Mouse (Mus musculus) CH12.LX (cell line): Measurements from ENCODE around the gene Muc20. TPM values are rescaled to one million over a fixed set of nuclear protein-coding genes. Genes with fewer than 3 reads are reported as not detected.

Experiments used
- DNase-seq: peaks from one replicate; pipeline ENCODE4 v3.0.0-alpha.2; 2013; ENCODE audit errors: extremely low read depth
- H3K27ac ChIP-seq: 2 replicates; pipeline ENCODE4 v1.5.1; 2012; ENCODE audit warnings: low read depth, mild to moderate bottlenecking, control low read depth, moderate library complexity; ENCODE audit not compliant: insufficient read depth
- H3K27me3 ChIP-seq: replicated peaks from 2 replicates; pipeline ENCODE3; 2012; ENCODE audit warnings: inconsistent platforms
- H3K36me3 ChIP-seq, 2 experiments: replicated peaks in 1 of 2; 2 replicates each; pipeline versions ENCODE3 to v1.6.1; 2012; ENCODE audit warnings: inconsistent platforms in 1 of 2, low read length in 1 of 2, mild to moderate bottlenecking in 1 of 2, mixed read lengths in 1 of 2, moderate library complexity in 1 of 2; ENCODE audit not compliant: control insufficient read depth in 1 of 2, insufficient read depth in 1 of 2
- H3K4me1 ChIP-seq, 2 experiments: 2 replicates each; pipeline ENCODE4 v1.6.1; 2012; ENCODE audit warnings: inconsistent platforms in 1 of 2, moderate library complexity in 1 of 2; ENCODE audit not compliant: insufficient read depth in 2 of 2, control insufficient read depth in 1 of 2
- H3K4me2 ChIP-seq: 2 replicates; pipeline ENCODE4 v1.6.1; 2012; ENCODE audit warnings: low read depth, mild to moderate bottlenecking, control low read depth; ENCODE audit not compliant: poor library complexity, insufficient read depth, severe bottlenecking
- H3K4me3 ChIP-seq, 3 experiments: fragments of 150-350 bp in 1 of 3; sonication (generic) in 1 of 3; replicated peaks in 1 of 3; 2 replicates each; pipeline versions ENCODE3 to v1.5.1; 2011 to 2012; ENCODE audit warnings: low read depth in 2 of 3, low read length in 2 of 3, mild to moderate bottlenecking in 2 of 3, moderate library complexity in 2 of 3, control low read depth in 1 of 3, improper control_type of control experiment in 1 of 3, inconsistent platforms in 1 of 3, mixed read lengths in 1 of 3; ENCODE audit not compliant: poor library complexity in 1 of 3
- H3K79me2 ChIP-seq: replicated peaks from 2 replicates; pipeline ENCODE4 v1.6.1; 2012; ENCODE audit warnings: mild to moderate bottlenecking, moderate library complexity; ENCODE audit not compliant: control insufficient read depth, poor library complexity, insufficient read depth, severe bottlenecking; ENCODE audit errors: extremely low read depth
- H3K9ac ChIP-seq: 2 replicates; pipeline ENCODE4 v1.6.1; 2012; ENCODE audit warnings: low read depth, mild to moderate bottlenecking, control low read depth, moderate library complexity; ENCODE audit not compliant: insufficient read depth
- H3K9me3 ChIP-seq: replicated peaks from 2 replicates; pipeline ENCODE3; 2012; ENCODE audit warnings: low read length, inconsistent platforms, mixed read lengths
- BHLHE40 ChIP-seq: IDR thresholded peaks from 2 replicates; pipeline ENCODE4 v1.6.1; 2011; ENCODE audit warnings: mild to moderate bottlenecking, low read depth, low read length, improper control_type of control experiment
- CHD1 ChIP-seq: IDR thresholded peaks from 2 replicates; pipeline ENCODE4 v1.6.1; 2012; ENCODE audit warnings: low read depth, low read length, improper control_type of control experiment, inconsistent platforms
- CHD2 ChIP-seq: IDR thresholded peaks from 2 replicates; pipeline ENCODE4 v1.6.1; 2011; ENCODE audit warnings: low read length, improper control_type of control experiment
- CTCF ChIP-seq, 2 experiments: IDR thresholded peaks in 1 of 2; conservative IDR thresholded peaks in 1 of 2; 2 replicates each; pipeline ENCODE4 v1.5.1; 2011 to 2012; ENCODE audit warnings: low read depth in 2 of 2, low read length in 2 of 2, improper control_type of control experiment in 1 of 2, inconsistent platforms in 1 of 2, mild to moderate bottlenecking in 1 of 2, moderate library complexity in 1 of 2
- E2F4 ChIP-seq: IDR thresholded peaks from 2 replicates; pipeline ENCODE4 v1.6.1; 2011; ENCODE audit warnings: low read depth, low read length, improper control_type of control experiment; ENCODE audit not compliant: insufficient replicate concordance
- ELF1 ChIP-seq: IDR thresholded peaks from 2 replicates; pipeline ENCODE4 v1.6.1; 2014; ENCODE audit warnings: low read depth, mild to moderate bottlenecking, inconsistent platforms, low read length, improper control_type of control experiment
- EP300 ChIP-seq: IDR thresholded peaks from 2 replicates; pipeline ENCODE4 v1.6.1; 2011; ENCODE audit warnings: low read length, improper control_type of control experiment
- ETS1 ChIP-seq: conservative IDR thresholded peaks from 2 replicates; pipeline ENCODE4 v1.6.1; 2012; ENCODE audit warnings: low read depth, mild to moderate bottlenecking, inconsistent platforms, low read length, improper control_type of control experiment, moderate library complexity
- GABPA ChIP-seq: IDR thresholded peaks from 2 replicates; pipeline ENCODE4 v1.6.1; 2012; ENCODE audit warnings: low read depth, low read length, improper control_type of control experiment, inconsistent platforms; ENCODE audit not compliant: insufficient replicate concordance
- HCFC1 ChIP-seq: IDR thresholded peaks from 2 replicates; pipeline ENCODE4 v1.6.1; 2012; ENCODE audit warnings: low read depth, mild to moderate bottlenecking, inconsistent platforms, low read length, improper control_type of control experiment
- IRF4 ChIP-seq: IDR thresholded peaks from 2 replicates; pipeline ENCODE4 v1.6.1; 2014; ENCODE audit warnings: low read depth, mild to moderate bottlenecking, inconsistent platforms, low read length, improper control_type of control experiment
- JUN ChIP-seq: IDR thresholded peaks from 2 replicates; pipeline ENCODE4 v1.6.1; 2011; ENCODE audit warnings: low read depth, mild to moderate bottlenecking, low read length, improper control_type of control experiment, moderate library complexity; ENCODE audit not compliant: insufficient read depth
- JUND ChIP-seq: conservative IDR thresholded peaks from 2 replicates; pipeline ENCODE4 v1.6.1; 2011; ENCODE audit warnings: low read depth, low read length, improper control_type of control experiment
- KAT2A ChIP-seq: IDR thresholded peaks from 2 replicates; pipeline ENCODE4 v1.6.1; 2012; ENCODE audit warnings: low read length, improper control_type of control experiment, inconsistent platforms; ENCODE audit not compliant: insufficient replicate concordance
- MAFK ChIP-seq: IDR thresholded peaks from 2 replicates; pipeline ENCODE4 v1.6.1; 2011; ENCODE audit warnings: low read length, improper control_type of control experiment; ENCODE audit not compliant: insufficient replicate concordance
- MAX ChIP-seq: IDR thresholded peaks from 2 replicates; pipeline ENCODE4 v1.6.1; 2011; ENCODE audit warnings: low read length, improper control_type of control experiment
- MAZ ChIP-seq: IDR thresholded peaks from 2 replicates; pipeline ENCODE4 v1.6.1; 2012; ENCODE audit warnings: low read depth, mild to moderate bottlenecking, inconsistent platforms, low read length, improper control_type of control experiment, moderate library complexity
- MEF2A ChIP-seq: IDR thresholded peaks from 2 replicates; pipeline ENCODE4 v1.6.1; 2014; ENCODE audit warnings: low read depth, mild to moderate bottlenecking, inconsistent platforms, low read length, improper control_type of control experiment, borderline replicate concordance
- MXI1 ChIP-seq: IDR thresholded peaks from 2 replicates; pipeline ENCODE4 v1.6.1; 2011; ENCODE audit warnings: mild to moderate bottlenecking, low read depth, low read length, improper control_type of control experiment
- MYC ChIP-seq: IDR thresholded peaks from 2 replicates; pipeline ENCODE4 v1.6.1; 2011; ENCODE audit warnings: low read depth, mild to moderate bottlenecking, improper control_type of control experiment, low read length
- NELFE ChIP-seq: IDR thresholded peaks from 2 replicates; pipeline ENCODE4 v1.6.1; 2011; ENCODE audit warnings: low read depth, low read length, improper control_type of control experiment
- NRF1 ChIP-seq: IDR thresholded peaks from 2 replicates; pipeline ENCODE4 v1.6.1; 2014; ENCODE audit warnings: low read depth, mild to moderate bottlenecking, inconsistent platforms, low read length, improper control_type of control experiment, moderate library complexity
- PAX5 ChIP-seq: IDR thresholded peaks from 2 replicates; pipeline ENCODE4 v1.6.1; 2012; ENCODE audit warnings: low read length, inconsistent platforms, mixed read lengths
- POLR2A ChIP-seq: IDR thresholded peaks from 2 replicates; pipeline ENCODE4 v1.6.1; 2011; ENCODE audit warnings: low read depth, mild to moderate bottlenecking, improper control_type of control experiment, low read length
- POLR2AphosphoS2 ChIP-seq: IDR thresholded peaks from 2 replicates; pipeline ENCODE4 v1.6.1; 2011; ENCODE audit warnings: low read depth, low read length, improper control_type of control experiment
- RAD21 ChIP-seq: IDR thresholded peaks from 2 replicates; pipeline ENCODE4 v1.6.1; 2011; ENCODE audit warnings: low read depth, mild to moderate bottlenecking, low read length, improper control_type of control experiment, moderate library complexity
- RCOR1 ChIP-seq: conservative IDR thresholded peaks from 2 replicates; pipeline ENCODE4 v1.6.1; 2012; ENCODE audit warnings: low read depth, mild to moderate bottlenecking, inconsistent platforms, low read length, improper control_type of control experiment
- SIN3A ChIP-seq: IDR thresholded peaks from 2 replicates; pipeline ENCODE4 v1.6.1; 2012; ENCODE audit warnings: low read length, improper control_type of control experiment, inconsistent platforms
- SMC3 ChIP-seq: IDR thresholded peaks from 2 replicates; pipeline ENCODE4 v1.6.1; 2011; ENCODE audit warnings: low read depth, low read length, improper control_type of control experiment
- TBP ChIP-seq: conservative IDR thresholded peaks from 2 replicates; pipeline ENCODE4 v1.6.1; 2011; ENCODE audit warnings: low read depth, low read length, improper control_type of control experiment
- TCF12 ChIP-seq: IDR thresholded peaks from 2 replicates; pipeline ENCODE4 v1.6.1; 2014; ENCODE audit warnings: low read depth, mild to moderate bottlenecking, inconsistent platforms, low read length, improper control_type of control experiment
- UBTF ChIP-seq: IDR thresholded peaks from 2 replicates; pipeline ENCODE4 v1.6.1; 2012; ENCODE audit warnings: low read depth, mild to moderate bottlenecking, inconsistent platforms, low read length, improper control_type of control experiment, moderate library complexity
- USF1 ChIP-seq: IDR thresholded peaks from 2 replicates; pipeline ENCODE4 v1.6.1; 2014; ENCODE audit warnings: low read depth, mild to moderate bottlenecking, inconsistent platforms, low read length, improper control_type of control experiment
- USF2 ChIP-seq: conservative IDR thresholded peaks from 2 replicates; pipeline ENCODE4 v1.6.1; 2011; ENCODE audit warnings: low read depth, low read length, improper control_type of control experiment
- ZC3H11A ChIP-seq: IDR thresholded peaks from 2 replicates; pipeline ENCODE4 v1.6.1; 2012; ENCODE audit warnings: low read depth, mild to moderate bottlenecking, inconsistent platforms, low read length, improper control_type of control experiment
- ZKSCAN1 ChIP-seq: IDR thresholded peaks from 2 replicates; pipeline ENCODE4 v1.6.1; 2012; ENCODE audit warnings: low read depth, inconsistent platforms, low read length, improper control_type of control experiment, borderline replicate concordance
- ZMIZ1 ChIP-seq: IDR thresholded peaks from 2 replicates; pipeline ENCODE4 v1.6.1; 2012; ENCODE audit warnings: low read depth, mild to moderate bottlenecking, inconsistent platforms, low read length, improper control_type of control experiment
- ZNF384 ChIP-seq: IDR thresholded peaks from 2 replicates; pipeline ENCODE4 v1.6.1; 2012; ENCODE audit warnings: low read depth, low read length, improper control_type of control experiment, inconsistent platforms
- dilution Hi-C: fragments of 300-500 bp; cut with MboI; formaldehyde crosslinking; loops from 2 replicates; pipeline ENCODE4 v1.14.3; 2020; ENCODE audit warnings: low sequenced_read_pairs; ENCODE audit not compliant: extremely low pct_unique_long_range_greater_than_20kb, extremely low pct_ligation_motif_present
- in situ Hi-C: fragments of 300-500 bp; cut with MboI; formaldehyde crosslinking; loops from 3 replicates; pipeline ENCODE4 v1.14.3; 2019; ENCODE audit warnings: low sequenced_read_pairs, low pct_ligation_motif_present, low pct_unique_long_range_greater_than_20kb, mixed read lengths
- polyA plus RNA-seq: library from polyadenylated mRNA; unstranded; fragments of >175 nt; gene quantifications from 2 replicates; pipeline ENCODE4 v1.2.1, GENCODE M21; 2012; ENCODE audit warnings: low read depth; ENCODE audit not compliant: insufficient read length
- total RNA-seq, 2 experiments: library from RNA; depleted of rRNA; stranded (reverse); fragments of 300-350 nt in 1 of 2; fragments of >200 nt in 1 of 2; gene quantifications; 2 replicates each; pipeline ENCODE4 v1.2.3; 2012 to 2014

The Muc20 gene
- total and polyA plus RNA-seq, 3 experiments: 0.36 to 1.4 (median 0.42) TPM

- H3K9ac ChIP-seq: no peak overlapping the region
- in situ Hi-C loops (loop anchor here (5.0 kb wide), 1 partner anchor 33 kb away; no protein-coding TSS in a partner anchor), dilution Hi-C loops (no loop called here)
- TF ChIP-seq PAX5: no peak
- TF ChIP-seq USF2: no peak
- 0 out of 2 replicates have a peak, but pooled peaks have one; percentile 26 for TF ChIP-seq CHD2
- no peak for TF ChIP-seq SIN3A
- TF ChIP-seq ELF1: no peak
- TF ChIP-seq ZMIZ1: no peak
- no peak for TF ChIP-seq ZKSCAN1
- TF ChIP-seq JUND: no peak
- 0 out of 2 replicates have a peak, but pooled peaks have one; percentile 14 for TF ChIP-seq TCF12
- TF ChIP-seq MAZ: no peak
- no peak for TF ChIP-seq KAT2A
- no peak for TF ChIP-seq MXI1
- TF ChIP-seq GABPA: no peak
- no peak for TF ChIP-seq UBTF
- no peak for TF ChIP-seq SMC3
- TF ChIP-seq BHLHE40: 0 out of 2 replicates have a peak, but pooled peaks have one; percentile 33
- TF ChIP-seq POLR2AphosphoS2: no peak
- no peak for TF ChIP-seq MEF2A
- no peak for TF ChIP-seq USF1
- TF ChIP-seq CHD1: no peak
- no peak for TF ChIP-seq ZC3H11A
- TF ChIP-seq EP300: peak; percentile 81
- TF ChIP-seq MAFK: peak; percentile 66
- peak; percentile 75 for TF ChIP-seq IRF4
- TF ChIP-seq NRF1: no peak
- TF ChIP-seq CTCF (conservative IDR thresholded peaks at IDR 0.05 in 1 of 2, IDR thresholded peaks at IDR 0.05 in 1 of 2; ENCODE audit: low read depth in 2 of 2, low read length in 2 of 2): no peak
- no peak for TF ChIP-seq E2F4
- TF ChIP-seq JUN: no peak
- no peak for TF ChIP-seq ZNF384
- TF ChIP-seq MAX: no peak
- TF ChIP-seq NELFE: no peak
- no peak for TF ChIP-seq RCOR1
- no peak for TF ChIP-seq TBP
- no peak for TF ChIP-seq HCFC1
- TF ChIP-seq ETS1: no peak
- no peak for TF ChIP-seq MYC
- TF ChIP-seq RAD21: no peak
- no peak for TF ChIP-seq POLR2A
- H3K27ac ChIP-seq: no peak overlapping the region
- peak; percentile 33 for DNase-seq
- no peaks in the 10 kb centered on the region for H3K79me2 ChIP-seq
- H3K36me3 ChIP-seq: no peaks in the 10 kb centered on the region
- H3K27me3 ChIP-seq: no peaks in the 10 kb centered on the region
- H3K4me1 ChIP-seq: peaks cover 14 to 24% of the 10 kb centered on the region in 2 experiments
- no peaks in the 10 kb centered on the region for H3K9me3 ChIP-seq
- H3K4me3 ChIP-seq: no peak overlapping the region
- no peak overlapping the region for H3K4me2 ChIP-seq
Measured at GRCm38 (mm10) chr16:32795177-32795576, 2.1 kb downstream of the Muc20 start.
